Mouse (Mus musculus): Measurements from ENCODE around the gene Lrp1.

Gene Lrp1

DNA sequence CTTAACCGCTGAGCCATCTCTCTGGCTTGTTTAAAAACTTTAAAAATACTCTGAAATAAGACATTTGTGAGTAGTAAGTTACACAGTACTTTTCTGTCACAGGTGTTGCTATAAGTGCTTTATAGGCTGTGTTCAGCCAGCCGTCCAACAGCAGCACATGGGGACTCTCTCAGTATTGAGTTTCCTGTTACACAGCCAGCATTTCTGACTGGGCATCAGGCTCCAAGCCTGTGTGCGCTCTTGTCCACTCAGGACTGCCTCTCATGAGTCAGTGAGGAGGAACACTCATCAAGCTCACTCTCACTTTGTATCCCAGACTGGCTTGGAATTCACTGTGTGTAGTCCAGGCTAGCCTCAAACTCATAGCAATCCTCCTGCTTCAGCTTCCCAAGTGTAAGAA lies 124.8 kb downstream of the Lrp1 start:
- no peak for DNase-seq

DNA sequence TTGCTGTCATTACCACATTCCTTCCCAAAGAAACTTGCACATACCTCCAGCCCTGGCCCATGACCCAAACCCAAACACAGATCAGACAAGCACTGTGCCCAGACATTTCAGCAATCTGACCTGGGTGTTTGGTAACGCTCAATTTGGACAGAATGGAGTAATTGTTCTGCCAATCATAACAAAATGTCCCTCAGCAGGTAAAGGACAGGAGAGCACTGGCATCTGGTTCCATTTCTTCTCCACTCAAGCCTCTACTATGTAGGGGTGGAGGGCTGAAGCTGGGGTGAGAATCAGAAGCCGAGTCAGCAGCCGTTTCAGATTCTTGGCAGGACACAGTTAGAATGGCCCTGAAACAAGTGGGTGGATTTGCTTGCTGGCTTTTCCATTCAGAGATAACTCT lies 128.8 kb downstream of the Lrp1 start:
- no peak for DNase-seq

DNA sequence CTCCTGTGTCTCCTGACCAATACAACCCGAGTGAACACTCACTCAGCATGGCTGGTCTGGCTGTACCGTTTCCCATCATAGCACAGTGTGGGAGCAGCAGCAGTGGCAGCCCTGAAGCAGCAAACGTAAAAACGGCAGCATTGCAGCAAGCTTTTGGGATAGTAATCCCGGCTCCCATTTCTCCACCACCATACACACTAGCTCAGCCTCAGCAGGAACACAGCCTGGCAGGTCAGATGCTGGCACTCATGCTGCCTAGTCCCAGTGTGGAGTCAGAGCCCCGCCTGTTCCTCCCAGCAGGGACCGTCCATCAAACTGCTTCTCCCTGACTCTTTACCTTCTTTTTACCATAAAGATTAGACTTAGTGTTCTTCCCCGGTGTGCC lies 129.8 kb downstream of the Lrp1 start:
- no peak for DNase-seq

DNA sequence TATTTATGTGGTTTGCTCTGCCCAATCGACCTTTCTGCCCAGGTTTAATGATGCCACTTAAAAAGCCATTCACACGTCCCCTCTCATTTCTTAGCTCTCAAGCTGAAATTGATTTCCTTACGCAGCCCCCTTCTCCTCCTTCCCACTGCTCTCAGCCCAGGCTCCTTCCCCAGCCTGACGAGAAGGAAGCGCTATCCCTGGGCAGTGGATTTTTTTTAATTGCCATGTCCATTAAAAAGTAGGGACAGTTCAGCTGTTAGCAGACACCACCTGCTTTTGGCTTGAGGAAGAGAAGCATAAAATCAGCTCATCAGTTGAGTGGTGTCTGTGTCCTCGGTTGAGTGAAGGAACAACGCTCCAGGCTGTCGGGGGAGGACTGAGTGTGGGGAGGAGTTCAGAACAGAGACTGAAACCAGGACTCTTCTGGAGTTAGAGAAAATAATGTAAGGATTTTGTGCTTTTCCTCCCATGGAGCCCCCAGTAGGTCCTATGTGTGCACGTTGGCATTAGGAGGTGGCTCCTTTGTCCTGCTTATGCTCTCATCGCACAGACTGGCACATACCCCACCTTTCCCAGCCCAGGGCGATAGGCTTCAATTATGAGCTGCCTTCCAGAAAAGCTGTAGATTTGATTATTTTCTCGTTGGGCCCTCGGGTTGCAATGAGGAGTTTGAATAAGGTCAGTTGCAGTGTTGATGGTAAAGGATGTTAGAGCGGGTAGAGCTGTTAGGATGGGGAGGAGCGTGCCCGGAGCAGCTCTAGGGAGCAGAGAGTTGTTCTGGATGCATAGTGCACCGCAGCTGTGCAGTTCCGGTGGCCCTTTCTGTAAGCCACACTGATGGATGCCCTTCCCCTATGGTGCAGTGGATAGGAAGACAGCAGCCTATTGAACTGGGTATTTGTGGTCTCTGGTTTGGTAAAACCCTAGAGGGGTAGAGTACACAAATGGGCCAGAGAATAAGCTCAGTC lies 130.5 kb downstream of the Lrp1 start:
- DNase-seq: no peak

DNA sequence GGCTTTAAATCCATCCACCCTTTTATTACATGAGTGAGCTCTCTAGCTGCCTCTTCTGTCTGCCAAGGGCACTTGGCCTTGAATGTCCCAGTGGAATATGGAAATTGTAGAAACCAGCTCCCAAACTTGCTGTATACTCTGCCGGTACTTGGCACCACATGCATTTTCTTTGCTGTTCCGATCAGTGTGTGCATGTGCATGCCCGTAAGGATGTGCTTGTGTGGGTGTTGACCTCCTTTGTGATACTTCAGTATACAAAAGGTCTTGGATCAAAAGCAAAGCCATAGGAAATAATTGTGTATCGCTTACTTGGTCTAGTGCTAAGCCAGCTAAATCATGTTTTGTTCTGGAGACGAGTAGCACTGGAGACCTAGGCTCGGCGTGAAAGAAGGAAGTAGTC lies 132.1 kb downstream of the Lrp1 start:
- DNase-seq: no peak

Data from lung, postnatal 14 days (tissue).